Mouse (Mus musculus) urinary bladder, adult 2 months (tissue): Measurements from ENCODE around the gene Ackr4. TPM values are rescaled to one million over a fixed set of nuclear protein-coding genes. Genes with fewer than 3 reads are reported as not detected.

Source experiments
- DNase-seq: peaks from one replicate; pipeline ENCODE4 v3.0.0; 2022; ENCODE audit warnings: low spot score
- polyA plus RNA-seq: library from polyadenylated mRNA; depleted of rRNA; stranded (reverse); fragments of >200 nt; gene quantifications from 2 replicates; pipeline ENCODE4 v1.2.3, GENCODE M21; 2012; rRNA removed

The Ackr4 gene
- polyA plus RNA-seq: 5.1 and 6.4 TPM in 2 replicates

DNA sequence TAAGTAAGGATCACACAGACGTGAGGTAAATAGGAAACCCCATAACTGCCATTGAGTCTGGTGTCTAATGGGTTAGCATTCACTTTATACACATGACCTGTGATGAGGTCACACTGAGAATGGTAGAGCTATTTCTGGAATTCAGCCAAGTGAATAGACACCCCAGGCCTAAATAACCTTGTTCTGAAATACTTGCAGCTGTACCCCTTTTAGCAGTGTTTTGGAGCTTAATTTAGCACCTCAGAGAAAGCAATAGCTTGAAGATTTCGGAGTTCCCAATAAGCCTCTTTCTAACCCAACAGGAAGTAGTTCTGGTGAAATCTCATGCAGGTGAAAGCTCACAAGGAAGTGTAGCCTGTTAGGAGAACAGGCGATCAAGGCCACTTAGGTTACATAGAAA is at the start of gene Ackr4:
Gene Ackr4, minus strand, starts transcription at position 101 of the 400 bp plus-strand sequence.
- DNase-seq: no peak

DNA sequence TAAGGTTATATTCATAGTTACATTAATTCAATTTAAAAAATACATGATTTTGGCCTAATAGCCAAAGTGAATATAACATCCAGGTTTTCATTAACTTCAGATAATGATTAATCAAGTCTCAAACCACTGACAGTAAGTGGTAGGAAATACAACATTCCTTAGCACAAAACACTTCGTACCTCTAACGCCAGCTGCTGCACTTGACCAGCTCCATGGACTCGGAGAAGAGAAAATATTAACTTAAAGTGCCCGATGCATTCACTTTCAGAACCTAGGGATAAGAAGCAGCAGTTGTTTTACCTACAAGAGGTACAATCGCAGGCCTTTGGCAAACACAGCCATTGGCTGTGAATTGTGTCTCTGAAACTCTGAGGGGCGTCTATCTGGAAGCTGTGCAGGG is 45.6 kb upstream of the Ackr4 start:
- no peak for DNase-seq

DNA sequence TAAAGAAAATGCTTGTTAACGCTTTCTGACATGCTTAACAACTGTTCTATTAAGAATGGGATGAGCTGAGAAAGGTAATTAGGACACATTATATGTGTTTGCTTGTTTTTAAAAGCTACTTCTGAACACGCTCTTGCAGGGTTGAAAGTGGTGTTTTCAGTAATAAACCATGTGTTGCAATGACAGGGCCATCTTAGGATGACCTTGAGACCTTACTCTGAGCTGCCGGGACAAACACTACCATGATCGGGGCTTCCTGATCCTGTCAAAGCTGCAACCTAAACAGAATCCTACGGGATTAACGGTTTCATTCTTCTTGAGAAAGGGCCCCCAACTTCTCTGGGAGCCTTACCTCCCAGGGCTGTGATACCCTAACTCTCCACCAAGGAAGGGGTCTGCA is 44.9 kb upstream of the Ackr4 start:
- no peak for DNase-seq

DNA sequence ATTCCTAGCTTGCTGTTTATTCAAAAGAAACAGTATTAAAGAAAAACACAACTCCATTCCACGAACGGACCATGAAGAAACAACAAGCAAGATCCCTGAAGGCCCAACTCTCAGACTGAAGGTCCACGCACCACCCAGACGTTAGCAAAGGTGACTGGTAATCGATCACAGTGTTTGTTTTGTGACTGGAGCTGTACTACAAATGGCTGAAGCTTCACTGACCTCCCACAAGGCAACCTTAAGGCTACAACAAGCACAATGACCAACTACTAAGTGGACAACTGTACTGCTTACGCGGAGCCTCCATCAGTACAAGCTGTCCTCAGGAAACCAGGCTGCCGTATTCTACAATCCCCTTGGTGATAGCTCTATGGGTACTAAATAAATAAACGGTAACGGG is 43.3 kb upstream of the Ackr4 start:
- no peak for DNase-seq

DNA sequence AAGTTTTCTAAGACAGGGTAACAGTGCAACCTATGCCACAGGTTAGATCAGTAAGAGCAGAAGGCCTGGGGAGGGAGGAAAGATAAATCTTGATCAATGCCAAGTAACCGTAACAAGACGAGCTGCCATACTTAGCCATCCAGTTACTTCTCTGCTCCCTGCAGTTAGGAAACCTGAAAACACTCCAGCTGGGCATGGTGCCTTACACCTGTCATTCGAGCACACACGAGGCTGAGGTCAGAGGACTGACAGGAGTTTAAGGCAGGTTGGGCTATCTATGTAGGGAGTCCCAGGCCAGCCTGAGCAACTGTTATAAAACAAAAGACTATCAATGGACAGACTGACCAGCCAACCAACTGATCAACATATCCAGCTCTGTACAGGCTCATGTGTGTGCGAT is 39.2 kb upstream of the Ackr4 start:
- no peak for DNase-seq

DNA sequence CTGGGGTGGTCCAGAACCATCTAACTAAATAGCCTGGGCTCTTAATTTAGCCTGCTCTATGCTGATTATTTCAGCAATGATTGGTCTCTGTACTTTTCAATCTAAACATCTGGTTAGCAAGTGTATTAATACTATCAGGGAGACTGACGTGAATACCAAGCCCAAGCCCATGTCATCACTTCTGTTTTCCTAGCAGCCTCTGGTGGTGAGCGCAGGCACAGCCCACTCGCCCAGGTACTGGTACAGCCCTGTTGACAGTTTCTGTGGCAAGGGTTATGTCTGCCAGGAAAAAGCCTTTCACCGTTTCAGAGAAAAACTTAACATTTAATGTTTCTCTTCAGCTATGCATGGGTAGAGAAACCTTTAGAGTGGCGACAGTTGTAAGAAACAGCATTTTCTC is 37.5 kb upstream of the Ackr4 start:
- no peak for DNase-seq

DNA sequence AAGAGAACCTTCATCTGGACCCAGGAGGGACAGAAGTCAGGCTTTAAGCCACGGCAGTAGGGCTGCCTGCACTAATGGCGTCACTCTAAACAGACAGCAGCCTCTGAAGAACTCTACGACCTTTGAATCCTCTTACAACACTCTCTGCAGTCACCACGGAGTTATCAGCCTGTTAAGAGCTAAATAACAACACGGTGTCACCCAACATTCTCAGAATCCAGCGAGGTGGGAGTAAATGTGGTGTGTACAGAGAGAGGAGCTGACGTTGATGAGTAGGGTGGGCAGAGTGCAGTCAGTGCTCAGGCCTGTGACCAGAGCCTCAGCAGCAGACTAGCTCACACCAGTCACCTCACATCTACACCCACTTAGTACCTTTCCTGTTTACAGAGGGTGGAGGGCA is 34.4 kb upstream of the Ackr4 start:
- DNase-seq: no peak

DNA sequence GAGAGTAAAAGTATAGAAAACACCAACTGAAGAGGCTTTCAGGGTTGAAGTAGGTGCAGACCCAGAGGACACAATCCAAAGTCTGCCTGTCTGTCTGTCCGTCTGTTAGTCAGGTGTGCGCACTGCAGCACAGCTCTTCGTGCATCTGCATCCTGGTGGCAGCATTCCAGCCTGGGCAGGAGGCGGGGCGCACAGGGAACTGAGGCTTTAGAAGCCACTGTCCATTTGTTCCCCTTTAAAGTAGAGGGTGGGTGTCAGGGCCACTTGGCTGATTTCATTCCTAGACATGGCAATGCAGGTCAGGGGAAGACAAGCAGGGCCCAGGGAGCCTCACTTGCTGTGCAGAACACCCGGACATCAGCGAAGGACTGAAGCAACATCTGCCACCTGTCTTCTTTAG is 30.6 kb upstream of the Ackr4 start:
- no peak for DNase-seq

DNA sequence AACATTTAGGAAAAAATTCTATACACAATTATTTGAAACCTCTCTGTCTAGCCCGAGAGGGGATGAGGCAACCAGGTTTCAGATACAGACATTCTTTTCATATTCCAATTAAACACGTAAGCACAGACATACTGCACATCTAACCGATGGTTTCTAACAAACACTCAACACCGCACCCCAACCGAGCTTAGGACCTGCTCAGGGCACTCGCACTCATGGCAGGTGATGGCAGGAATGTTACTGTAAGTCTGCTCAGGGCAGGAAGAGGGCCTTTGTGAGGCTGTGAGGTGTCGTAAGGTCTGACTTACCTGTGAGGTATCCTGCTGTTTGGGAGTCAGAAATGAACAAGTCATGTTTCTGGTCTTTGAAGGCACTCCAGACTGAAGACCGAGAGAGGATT is 29.8 kb upstream of the Ackr4 start:
- DNase-seq: no peak

DNA sequence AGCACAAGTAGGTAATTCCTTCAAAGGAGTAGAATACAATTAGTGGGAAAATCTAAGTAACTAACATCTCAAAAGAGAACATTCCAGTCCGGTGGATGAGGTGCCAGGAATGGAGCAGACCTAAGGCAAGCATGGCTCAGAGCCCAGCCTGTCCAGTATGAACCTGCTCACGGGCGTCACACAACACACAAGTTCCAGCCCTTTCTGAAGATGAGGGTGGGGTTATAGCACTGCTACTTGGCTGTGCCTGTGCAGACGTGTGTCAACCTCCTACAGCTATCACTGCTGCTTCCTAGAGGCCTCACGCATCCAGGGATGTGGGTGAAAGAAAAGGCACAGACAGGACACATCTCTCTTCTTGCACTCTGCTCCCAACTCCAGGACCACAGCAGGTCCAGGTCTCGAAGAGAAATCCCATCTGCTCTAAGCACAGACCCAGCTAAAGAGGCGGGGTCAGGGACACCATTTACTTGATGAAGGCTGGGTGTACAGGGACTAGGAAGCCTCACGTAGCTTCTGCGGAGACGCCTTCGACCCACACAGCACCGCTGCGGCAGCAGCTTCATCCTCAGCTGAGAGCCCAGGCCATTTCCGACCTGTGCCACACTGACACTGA is 28.5 kb upstream of the Ackr4 start:
- DNase-seq: no peak

DNA sequence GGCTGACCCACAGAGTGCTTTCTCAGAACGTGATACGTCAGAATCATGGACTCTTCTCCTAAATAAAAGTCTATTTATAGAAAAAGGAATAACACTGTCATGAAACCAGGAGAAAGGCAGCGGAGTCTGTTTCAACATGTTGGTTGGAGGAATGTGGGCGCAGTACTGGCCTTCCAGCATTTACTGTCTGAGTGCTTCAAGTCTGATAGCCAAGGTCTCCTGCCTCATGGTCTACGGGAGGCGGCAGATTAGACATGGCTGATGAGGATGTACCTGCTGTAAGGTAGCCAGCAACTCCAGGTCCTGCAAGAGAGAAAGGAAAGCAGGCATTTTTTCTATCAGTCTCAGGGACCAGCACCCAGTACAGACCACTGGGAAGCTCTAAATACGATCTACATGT is 25.4 kb upstream of the Ackr4 start:
- no peak for DNase-seq

DNA sequence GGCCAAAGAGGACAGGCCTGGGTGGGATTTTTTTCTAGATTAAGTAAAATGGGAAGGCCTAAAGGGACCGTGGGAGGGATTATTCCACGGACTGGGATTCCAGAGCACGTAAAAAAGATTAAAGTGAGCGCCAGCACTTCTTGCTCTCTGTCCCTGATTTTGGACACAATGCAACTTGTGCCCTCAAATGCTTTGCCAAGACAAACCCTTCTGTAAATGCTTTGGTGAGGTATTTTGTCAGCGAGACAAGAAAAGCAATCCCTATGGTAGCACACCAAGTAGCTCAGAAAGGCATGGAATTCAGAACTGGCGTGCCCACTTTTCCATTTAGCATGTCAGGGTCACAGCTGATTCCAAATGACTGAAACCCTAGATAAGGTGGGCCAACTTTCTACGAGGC is 22.2 kb upstream of the Ackr4 start:
- DNase-seq: no peak

DNA sequence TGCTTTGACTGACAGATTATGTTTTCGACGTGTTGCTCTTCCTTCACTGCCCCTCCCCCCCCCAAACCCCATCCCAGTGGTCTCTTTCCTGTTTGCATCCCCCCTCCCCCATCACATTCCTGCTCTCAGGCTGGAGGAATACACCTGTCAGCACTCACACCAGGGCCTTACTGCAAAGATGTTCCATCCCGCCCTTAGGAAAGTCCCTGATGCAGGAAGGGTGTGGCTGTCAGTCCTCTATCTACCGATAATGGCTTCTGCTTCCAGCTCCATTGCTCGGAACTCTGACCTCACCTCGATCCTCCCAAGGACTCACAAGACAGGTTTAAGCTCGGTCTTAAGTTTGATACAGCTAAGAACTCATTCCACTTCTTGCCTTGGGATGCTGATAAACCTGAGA is 19.9 kb upstream of the Ackr4 start:
- no peak for DNase-seq

DNA sequence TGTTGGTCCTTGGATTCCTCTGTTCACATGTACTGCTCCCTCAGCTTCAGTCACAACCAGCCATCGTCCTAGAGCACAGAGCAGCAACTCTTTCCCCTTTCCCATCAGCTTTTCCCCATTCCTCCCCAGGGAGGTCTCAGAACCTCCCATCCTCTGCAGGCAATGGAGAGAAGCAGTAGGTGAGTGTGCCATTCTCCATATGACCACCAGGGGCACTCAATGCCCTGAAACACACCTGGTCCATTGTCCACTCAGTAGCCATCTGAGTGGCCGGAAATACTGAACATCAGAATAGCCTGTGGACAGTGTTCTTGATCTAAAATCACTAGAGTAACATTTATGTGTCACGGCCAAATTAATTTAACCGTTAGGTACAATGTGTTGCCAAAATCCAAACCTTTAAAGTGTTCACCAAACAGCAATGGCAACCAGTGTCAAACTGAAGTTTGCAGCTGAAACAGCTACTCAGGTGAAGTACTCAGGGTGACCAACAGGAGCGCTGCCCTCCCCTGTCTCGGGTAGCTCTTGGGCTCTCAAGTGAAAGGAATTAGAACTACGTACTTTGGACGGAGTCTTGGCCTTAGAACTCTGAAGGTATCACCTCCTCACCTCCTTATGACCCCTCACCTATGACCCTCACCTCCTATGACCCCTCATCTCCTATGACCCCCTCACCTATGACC is 17.7 kb upstream of the Ackr4 start:
- DNase-seq: no peak

DNA sequence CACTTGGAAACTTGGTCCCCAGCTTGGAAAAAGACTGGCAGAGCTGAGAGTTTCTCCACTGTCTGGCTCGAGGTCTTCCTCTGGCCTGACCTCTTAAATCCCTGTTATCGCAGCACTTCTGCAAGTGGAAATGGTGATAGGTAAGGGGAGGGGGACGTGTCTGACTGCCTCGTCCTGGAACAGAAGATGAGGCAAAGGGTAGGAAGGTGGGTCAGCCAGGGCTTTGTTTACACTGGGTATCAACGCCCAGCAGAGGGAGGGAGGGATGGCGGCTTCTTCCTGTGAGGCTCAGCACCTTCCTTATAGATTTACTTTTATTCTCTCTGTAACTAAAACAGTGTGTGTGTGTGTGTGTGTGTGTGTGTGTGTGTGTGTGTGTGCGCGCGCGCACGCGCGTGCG is 16.1 kb upstream of the Ackr4 start:
- no peak for DNase-seq

DNA sequence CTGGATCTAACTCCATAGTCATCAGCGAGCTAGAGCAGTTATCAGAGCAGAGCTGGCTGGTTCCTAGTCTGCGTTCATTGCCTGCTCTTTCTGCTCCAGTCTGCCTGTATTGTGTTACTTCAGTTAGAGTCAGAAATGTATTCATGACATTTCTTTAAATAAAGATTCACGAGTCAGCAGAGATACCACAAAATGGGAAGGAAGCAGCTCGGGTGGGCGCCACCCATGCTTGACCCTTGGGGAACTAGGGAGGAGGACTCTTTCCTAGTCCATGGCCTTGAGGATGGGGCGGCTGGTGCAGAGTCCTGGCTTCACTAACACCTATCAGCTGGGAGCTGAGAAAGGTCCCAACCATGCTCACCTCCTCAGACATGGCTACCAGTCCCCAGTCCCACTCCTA is 13.6 kb upstream of the Ackr4 start:
- DNase-seq: no peak

DNA sequence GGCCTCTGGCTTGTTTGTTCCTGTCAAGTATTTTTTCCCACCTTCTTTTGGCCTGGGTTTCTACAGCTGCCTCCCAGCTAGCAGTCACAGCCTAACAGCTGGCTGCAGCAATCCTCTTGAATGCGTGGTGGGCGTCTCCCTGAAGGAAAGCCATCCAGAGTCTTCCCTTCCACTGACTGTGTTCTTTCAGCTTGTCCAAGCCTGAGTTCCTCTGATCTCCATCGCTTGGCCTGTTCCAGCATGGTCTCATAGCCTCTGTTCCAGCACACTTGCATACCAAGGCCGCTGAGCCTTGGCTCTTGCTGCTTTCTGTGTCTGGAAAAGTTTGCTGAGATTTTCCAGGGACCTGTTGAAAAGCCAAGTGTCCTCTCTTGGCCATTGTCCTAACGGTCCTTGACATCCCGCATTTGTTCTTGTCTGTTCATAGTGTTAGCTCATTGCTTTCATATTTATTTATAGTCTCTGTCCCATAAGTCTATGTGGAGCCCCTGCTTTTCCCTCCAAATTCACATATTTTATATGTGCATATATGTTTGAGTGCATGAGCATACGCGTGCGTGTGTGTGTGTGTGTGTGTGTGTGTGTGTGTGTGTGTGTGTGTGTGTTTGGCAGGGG is 3.5 kb upstream of the Ackr4 start:
- no peak for DNase-seq

DNA sequence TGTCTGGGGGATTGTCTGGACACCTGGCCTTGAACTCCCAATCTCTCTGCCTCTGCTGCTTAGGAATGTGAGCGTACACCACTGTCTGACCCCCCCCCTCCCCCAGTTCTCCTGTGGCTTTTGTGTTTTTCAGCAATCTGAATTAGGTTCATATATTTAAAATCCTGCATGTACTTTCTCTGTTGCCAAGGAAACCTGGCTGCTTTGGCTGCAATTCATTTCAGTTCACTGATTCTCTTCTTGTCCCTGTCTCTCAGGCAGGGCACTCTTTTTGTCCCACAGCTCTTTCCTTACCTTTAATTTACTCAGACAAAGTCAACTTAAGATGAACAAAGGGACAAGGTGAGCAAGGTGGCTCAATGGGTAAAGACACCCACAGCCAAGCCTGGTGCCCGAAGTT is 1.4 kb upstream of the Ackr4 start:
- no peak for DNase-seq

DNA sequence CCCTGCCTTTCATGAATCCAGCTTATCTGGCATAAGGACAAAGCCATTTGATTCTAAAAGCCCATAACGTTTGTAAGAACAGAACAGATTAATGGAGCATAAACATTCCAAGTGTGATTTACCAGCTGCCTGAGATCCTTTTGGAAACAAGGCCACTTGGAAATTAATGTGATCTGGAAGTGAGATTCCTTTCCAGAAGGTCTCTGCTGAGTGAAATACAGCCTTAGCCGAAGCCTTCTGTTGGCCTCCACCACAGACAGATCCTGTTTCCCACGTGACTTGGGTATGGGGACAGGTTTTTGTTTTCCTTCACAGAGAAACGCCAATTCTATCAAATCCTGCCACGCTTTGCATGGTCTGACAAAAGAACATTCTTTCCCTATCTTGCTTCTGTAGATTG is 3.1 kb downstream of the Ackr4 start:
- no peak for DNase-seq

DNA sequence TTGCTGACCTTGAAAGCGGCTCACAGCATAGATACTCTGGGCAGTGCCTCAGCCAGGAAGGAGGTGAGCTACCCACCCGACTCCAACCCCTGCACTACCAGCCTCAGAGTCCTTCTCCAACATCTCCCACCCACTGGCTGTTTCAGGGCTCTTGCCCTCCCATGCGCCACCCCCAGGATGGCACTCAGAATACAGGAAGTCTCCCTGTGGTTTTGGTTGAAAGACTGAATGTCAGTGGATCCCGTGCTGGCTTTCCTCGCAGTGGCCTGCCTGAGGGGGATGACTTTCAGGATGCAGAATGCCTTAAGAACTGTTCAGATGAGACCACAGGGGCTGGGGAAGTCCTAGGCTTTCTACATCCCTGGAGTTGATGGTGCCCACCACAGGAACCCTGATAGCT is 3.6 kb downstream of the Ackr4 start:
- no peak for DNase-seq

DNA sequence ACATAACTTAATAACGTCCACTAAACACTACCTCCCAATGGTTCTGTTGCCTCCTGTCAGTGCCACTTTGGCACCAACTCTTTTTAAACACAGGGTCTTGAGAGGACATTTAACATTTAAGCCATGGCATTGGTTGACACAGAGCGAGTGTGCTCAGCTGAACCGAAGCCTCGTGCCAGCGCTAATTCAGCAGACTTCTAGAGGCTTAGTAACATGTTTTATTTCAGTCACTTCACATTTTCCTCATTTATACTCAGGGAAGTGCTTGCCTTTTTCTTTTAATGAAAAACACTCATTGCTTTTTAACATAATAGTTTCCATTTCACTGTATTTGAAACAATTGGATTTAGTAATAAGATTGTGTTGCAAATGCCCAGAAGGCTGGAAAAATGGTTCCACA is 17.6 kb downstream of the Ackr4 start:
- no peak for DNase-seq

DNA sequence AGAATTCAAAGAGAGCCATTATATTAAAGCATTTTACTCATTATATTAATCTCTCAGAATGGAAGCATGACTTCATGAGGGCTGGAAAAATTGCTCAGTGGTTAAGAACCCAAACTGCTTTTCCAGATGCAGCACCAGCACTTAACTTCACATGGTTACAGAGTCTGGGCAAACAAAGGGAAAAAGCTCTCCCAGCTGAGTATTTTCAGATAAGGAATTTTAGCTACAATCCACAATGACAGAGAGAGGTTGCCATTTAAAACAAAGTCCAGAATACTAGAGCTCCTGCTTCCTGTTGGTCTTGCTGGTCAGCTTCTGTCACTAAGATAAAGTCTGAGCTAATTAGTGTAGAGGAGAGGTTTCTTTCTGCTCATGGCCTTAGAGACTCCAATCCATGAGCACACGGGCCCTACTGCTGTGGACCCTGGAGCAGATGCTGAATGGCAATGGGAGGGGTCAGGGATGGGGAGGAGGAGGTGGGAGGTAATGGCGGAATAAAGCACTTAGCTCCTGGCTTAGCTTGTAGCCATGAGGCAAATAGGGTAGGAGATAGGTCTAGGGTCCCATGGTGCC is 18.1 kb downstream of the Ackr4 start:
- no peak for DNase-seq

DNA sequence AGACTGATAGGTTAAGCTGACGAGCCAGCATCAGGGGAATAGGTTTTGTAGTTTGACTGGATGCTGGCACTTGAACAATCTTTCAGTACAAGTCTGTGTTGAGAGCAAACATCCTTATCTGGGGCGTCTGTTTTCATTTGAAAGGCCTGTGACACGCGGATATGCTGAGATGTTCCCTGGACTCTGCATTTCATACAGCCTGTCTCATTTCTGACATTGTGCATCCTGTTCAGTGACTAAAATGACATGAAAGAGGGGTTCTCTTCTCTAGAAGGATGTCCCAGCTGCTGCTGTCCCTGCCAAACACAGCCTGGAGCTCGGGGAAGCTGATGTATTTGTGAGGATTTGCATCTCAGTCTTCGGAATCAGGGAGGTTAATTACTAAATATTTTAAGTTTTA is 19.3 kb downstream of the Ackr4 start:
- DNase-seq: no peak
